Mouse (Mus musculus) forebrain, embryonic 15.5 days (tissue): Measurements from ENCODE around the gene Olfr435. TPM values are rescaled to one million over a fixed set of nuclear protein-coding genes. Genes with fewer than 3 reads are reported as not detected.
"Not testable (repeated sequence)": the region's sequence is repeated elsewhere in the genome, so short reads cannot be mapped to it uniquely, and the experiment has no call there.

Source experiments
- ATAC-seq: fragments of 200-750 bp; cut with Nextera tagmentation; replicated peaks from 2 replicates; pipeline ENCODE4 v1.8.0; 2017; ENCODE audit warnings: mild to moderate bottlenecking, moderate TSS enrichment, moderate library complexity
- H3K27ac ChIP-seq: fragments of 300-500 bp; sonication (generic); replicated peaks from 2 replicates; pipeline ENCODE4 v1.5.1; 2015; ENCODE audit warnings: mild to moderate bottlenecking, inconsistent platforms
- H3K27me3 ChIP-seq: fragments of 300-500 bp; sonication (generic); 2 replicates; pipeline ENCODE4 v1.6.1; 2015; ENCODE audit warnings: inconsistent platforms
- H3K36me3 ChIP-seq: fragments of 300-500 bp; sonication (generic); 2 replicates; pipeline ENCODE4 v1.6.1; 2015; ENCODE audit warnings: mild to moderate bottlenecking, inconsistent platforms
- H3K4me1 ChIP-seq: fragments of 300-500 bp; sonication (generic); 2 replicates; pipeline ENCODE4 v1.6.1; 2015; ENCODE audit warnings: inconsistent platforms
- H3K4me2 ChIP-seq: fragments of 300-500 bp; sonication (generic); replicated peaks from 2 replicates; pipeline ENCODE4 v1.6.1; 2015; ENCODE audit warnings: mild to moderate bottlenecking, inconsistent platforms
- H3K4me3 ChIP-seq: fragments of 300-500 bp; sonication (generic); 2 replicates; pipeline ENCODE4 v1.5.1; 2015; ENCODE audit warnings: mild to moderate bottlenecking, inconsistent platforms
- H3K9ac ChIP-seq: fragments of 300-500 bp; sonication (generic); replicated peaks from 2 replicates; pipeline ENCODE4 v1.6.1; 2015; ENCODE audit warnings: mild to moderate bottlenecking, inconsistent platforms
- H3K9me3 ChIP-seq: fragments of 300-500 bp; sonication (generic); 2 replicates; pipeline ENCODE4 v1.6.1; 2016; ENCODE audit warnings: inconsistent platforms
- WGBS: fragments of 180-500 bp; shearing (Covaris S2); methylation state at CpG from one replicate; pipeline ENCODE4 v1.1.7; 2015; ENCODE audit warnings: mixed read lengths; 5-methylcytosine and 5-hydroxymethylcytosine counted together
- polyA plus RNA-seq: library from polyadenylated mRNA; unstranded; fragments of >200 nt; fragmentation: Nextera tagmentation; extraction: Ambion mirVana; gene quantifications from 2 replicates; pipeline ENCODE4 v1.2.1, GENCODE M21; 2015

Gene Olfr435
- polyA plus RNA-seq, 1 experiment from 2014 or later = not detected

GRCm38 (mm10) chr6:43231255-43231654 is 34.3 kb downstream of the Olfr435 start, which contains the start of gene Olfr47:
Gene Olfr47 (plus strand): TSS chr6:43231529.
- H3K9me3 ChIP-seq, H3K27ac ChIP-seq, H3K4me1 ChIP-seq, H3K36me3 ChIP-seq, ATAC-seq, H3K4me2 ChIP-seq, H3K9ac ChIP-seq, H3K27me3 ChIP-seq, H3K4me3 ChIP-seq: not testable (repeated sequence)
- whole genome bisulfite sequencing = 87% methylated on average over 1 of the region's 1 CpGs

- no peak overlapping the region for H3K9ac ChIP-seq
- H3K27me3 ChIP-seq = no peaks in the 10 kb centered on the region
- no peak overlapping the region for H3K4me2 ChIP-seq
- no peaks in the 10 kb centered on the region for H3K36me3 ChIP-seq
- no peak overlapping the region for H3K4me3 ChIP-seq
- no peaks in the 10 kb centered on the region for H3K4me1 ChIP-seq
- WGBS = 17% methylated on average over 4 of the region's 4 CpGs
- H3K27ac ChIP-seq = no peak overlapping the region
- no peaks in the 10 kb centered on the region for H3K9me3 ChIP-seq
- no peak for ATAC-seq
Measured at GRCm38 (mm10) chr6:43242061-43242460, 45.1 kb downstream of the Olfr435 start.

- H3K27me3 ChIP-seq = no peaks in the 10 kb centered on the region
- no peaks in the 10 kb centered on the region for H3K9me3 ChIP-seq
- no peak overlapping the region for H3K4me2 ChIP-seq
- WGBS = 71% methylated on average over 3 of the region's 3 CpGs
- H3K4me3 ChIP-seq = no peak overlapping the region
- no peak overlapping the region for H3K9ac ChIP-seq
- H3K27ac ChIP-seq = no peak overlapping the region
- no peak for ATAC-seq
- H3K4me1 ChIP-seq = no peaks in the 10 kb centered on the region
- no peaks in the 10 kb centered on the region for H3K36me3 ChIP-seq
Measured at GRCm38 (mm10) chr6:43247396-43247795, 50.5 kb downstream of the Olfr435 start.

GRCm38 (mm10) chr6:43252994-43253393 is 56.0 kb downstream of the Olfr435 start:
- Histone ChIP-seq H3K4me1 (no peaks in the 10 kb centered on the region), H3K4me3 (no peak overlapping the region), H3K27ac (no peak overlapping the region), H3K4me2 (no peak overlapping the region), H3K36me3 (no peaks in the 10 kb centered on the region), H3K9ac (no peak overlapping the region), H3K27me3 (no peaks in the 10 kb centered on the region), H3K9me3 (no peaks in the 10 kb centered on the region)
- no peak for ATAC-seq
- WGBS = 91% methylated on average over 1 of the region's 1 CpGs

Other genes starting within 250 kb of the Olfr435 start
- gene Olfr444, start 248.1 kb upstream of the Olfr435 start, polyA plus RNA-seq = not detected in 2 replicates
- gene Olfr441, start 90.8 kb upstream of the Olfr435 start, polyA plus RNA-seq = not detected in 2 replicates
- gene Olfr237-ps1, start 50.6 kb upstream of the Olfr435 start, polyA plus RNA-seq = not detected in 2 replicates
- not detected in 2 replicates for gene Olfr437, start 33.9 kb upstream of the Olfr435 start, polyA plus RNA-seq
- gene Olfr13, start 25.0 kb upstream of the Olfr435 start, polyA plus RNA-seq = not detected in 2 replicates
- not detected in 2 replicates for gene Olfr434, start 15.9 kb downstream of the Olfr435 start, polyA plus RNA-seq
- gene Olfr47, start 34.4 kb downstream of the Olfr435 start, polyA plus RNA-seq = not detected in 2 replicates
- gene Arhgef5, start 68.4 kb downstream of the Olfr435 start, polyA plus RNA-seq = 1.8 and 2.2 TPM in 2 replicates
- gene Nobox, start 112.4 kb downstream of the Olfr435 start, polyA plus RNA-seq = not detected in 2 replicates